Mouse (Mus musculus) hindbrain, embryonic 16.5 days (tissue): Measurements from ENCODE around the gene Ube2o. TPM values are rescaled to one million over a fixed set of nuclear protein-coding genes. Genes with fewer than 3 reads are reported as not detected.
"Not testable (repeated sequence)": the region's sequence is repeated elsewhere in the genome, so short reads cannot be mapped to it uniquely, and the experiment has no call there.

ENCODE experiments used
- ATAC-seq: fragments of 200-750 bp; cut with Nextera tagmentation; 2 replicates; pipeline ENCODE4 v1.8.0; 2017; ENCODE audit warnings: moderate TSS enrichment, moderate library complexity
- H3K27ac ChIP-seq: fragments of 300-500 bp; sonication (generic); 2 replicates; pipeline ENCODE4 v1.5.1; 2014; ENCODE audit warnings: low read depth, mild to moderate bottlenecking, control low read depth, low read length, moderate library complexity
- H3K27me3 ChIP-seq: fragments of 300-500 bp; sonication (generic); replicated peaks from 2 replicates; pipeline ENCODE4 v1.6.1; 2014; ENCODE audit warnings: low read length; ENCODE audit not compliant: control insufficient read depth, insufficient read depth
- H3K36me3 ChIP-seq: fragments of 300-500 bp; sonication (generic); 2 replicates; pipeline ENCODE4 v1.6.1; 2014; ENCODE audit warnings: mild to moderate bottlenecking, low read length, moderate library complexity, mixed read lengths; ENCODE audit not compliant: control insufficient read depth, insufficient read depth
- H3K4me1 ChIP-seq: fragments of 300-500 bp; sonication (generic); 2 replicates; pipeline ENCODE4 v1.6.1; 2014; ENCODE audit warnings: low read depth, low read length; ENCODE audit not compliant: control insufficient read depth, insufficient read depth
- H3K4me2 ChIP-seq: fragments of 300-500 bp; sonication (generic); 2 replicates; pipeline ENCODE4 v1.6.1; 2014; ENCODE audit warnings: mild to moderate bottlenecking, low read length, control low read depth, moderate library complexity
- H3K4me3 ChIP-seq: fragments of 300-500 bp; sonication (generic); 2 replicates; pipeline ENCODE4 v1.5.1; 2014; ENCODE audit warnings: mild to moderate bottlenecking, low read length, control low read depth, moderate library complexity
- H3K9ac ChIP-seq: fragments of 300-500 bp; sonication (generic); 2 replicates; pipeline ENCODE4 v1.6.1; 2014; ENCODE audit warnings: low read depth, mild to moderate bottlenecking, control low read depth, low read length, moderate library complexity
- H3K9me3 ChIP-seq: fragments of 300-500 bp; sonication (generic); 2 replicates; pipeline ENCODE4 v1.6.1; 2014; ENCODE audit warnings: mild to moderate bottlenecking, low read length, moderate library complexity; ENCODE audit not compliant: control insufficient read depth
- WGBS: fragments of 180-500 bp; shearing (Covaris S2); extraction: QIAGEN DNeasy Blood & Tissue Kit; methylation state at CpG from one replicate; pipeline ENCODE4 v1.1.7; 2014; 5-methylcytosine and 5-hydroxymethylcytosine counted together
- polyA plus RNA-seq: library from polyadenylated mRNA; unstranded; fragments of >200 nt; fragmentation: Nextera tagmentation; extraction: Ambion mirVana; gene quantifications from 2 replicates; pipeline ENCODE4 v1.2.1, GENCODE M21; 2015

The Ube2o gene
- polyA plus RNA-seq, 1 experiment from 2014 or later = 16.4 TPM

- 47% methylated on average over 6 of the region's 6 CpGs for WGBS
- Histone ChIP-seq H3K9me3 (no peaks in the 10 kb centered on the region), H3K27ac (no peak overlapping the region), H3K4me2 (peak overlapping the region; percentile 41), H3K4me1 (peaks cover 4% of the 10 kb centered on the region), H3K9ac (no peak overlapping the region), H3K27me3 (no peaks in the 10 kb centered on the region), H3K36me3 (no peaks in the 10 kb centered on the region), H3K4me3 (no peak overlapping the region)
- no peak for ATAC-seq
Observed at GRCm38 (mm10) chr11:116499018-116499417, 82.2 kb downstream of the Ube2o start.

- WGBS = 45% methylated on average over 34 of the region's 34 CpGs
- peaks cover 4% of the 10 kb centered on the region for H3K4me1 ChIP-seq
- no peaks in the 10 kb centered on the region for H3K9me3 ChIP-seq
- H3K4me3 ChIP-seq = peak overlapping the region; percentile 7; the same call in 1 of the 2 replicates
- H3K27ac ChIP-seq = no peak overlapping the region
- no peaks in the 10 kb centered on the region for H3K36me3 ChIP-seq
- H3K27me3 ChIP-seq = no peaks in the 10 kb centered on the region
- no peak for ATAC-seq
- peak overlapping the region; percentile 41 for H3K4me2 ChIP-seq
- H3K9ac ChIP-seq = peak overlapping the region; percentile 1; the same call in 1 of the 2 replicates
Observed at GRCm38 (mm10) chr11:116498596-116498995, 82.7 kb downstream of the Ube2o start.

GRCm38 (mm10) chr11:116497313-116497712, 83.9 kb downstream of the Ube2o start:
- Histone ChIP-seq H3K9ac (no peak overlapping the region), H3K36me3 (no peaks in the 10 kb centered on the region), H3K9me3 (no peaks in the 10 kb centered on the region), H3K4me2 (no peak overlapping the region), H3K4me3 (no peak overlapping the region), H3K4me1 (peaks cover 4% of the 10 kb centered on the region), H3K27me3 (no peaks in the 10 kb centered on the region), H3K27ac (no peak overlapping the region)
- ATAC-seq = no peak
- 91% methylated on average over 4 of the region's 4 CpGs for WGBS

- 39% methylated on average over 13 of the region's 13 CpGs for WGBS
- ATAC-seq = no peak
- H3K27ac ChIP-seq = no peak overlapping the region
Observed at GRCm38 (mm10) chr11:116494474-116495174, 86.6 kb downstream of the Ube2o start.

GRCm38 (mm10) chr11:116493795-116494252, 87.4 kb downstream of the Ube2o start, which contains the start of gene Prpsap1:
TSS of gene Prpsap1 (minus strand) at chr11:116494202.
- Histone ChIP-seq H3K4me2 (no peak within 1 kb of the TSS), H3K27me3 (no peaks in the 10 kb centered on the region), H3K9ac (no peak within 1 kb of the TSS), H3K4me1 (peaks cover 7% of the 10 kb centered on the region), H3K9me3 (no peaks in the 10 kb centered on the region), H3K27ac (no peak within 1 kb of the TSS), H3K4me3 (no peak within 1 kb of the TSS), H3K36me3 (no peaks in the 10 kb centered on the region)
- ATAC-seq = no peak
- 20% methylated on average over 4 of the region's 4 CpGs for WGBS

More at GRCm38 (mm10) chr11:116494474-116495174, 86.6 kb downstream of the Ube2o start:
- no peak overlapping the region for H3K4me3 ChIP-seq
- H3K9ac ChIP-seq = no peak overlapping the region
- no peaks in the 10 kb centered on the region for H3K9me3 ChIP-seq
- no peaks in the 10 kb centered on the region for H3K36me3 ChIP-seq
- no peak overlapping the region for H3K4me2 ChIP-seq
- H3K27me3 ChIP-seq = no peaks in the 10 kb centered on the region
- peaks cover 3% of the 10 kb centered on the region for H3K4me1 ChIP-seq

GRCm38 (mm10) chr11:116493191-116493590, 88.1 kb downstream of the Ube2o start:
- Histone ChIP-seq H3K4me3 (no peak overlapping the region), H3K4me2 (no peak overlapping the region), H3K9me3 (no peaks in the 10 kb centered on the region), H3K4me1 (peaks cover 10% of the 10 kb centered on the region), H3K36me3 (no peaks in the 10 kb centered on the region), H3K27ac (no peak overlapping the region), H3K27me3 (no peaks in the 10 kb centered on the region), H3K9ac (no peak overlapping the region)
- WGBS = 86% methylated on average over 5 of the region's 5 CpGs
- ATAC-seq = no peak

- not testable (repeated sequence) for H3K4me2 ChIP-seq, H3K9ac ChIP-seq, H3K36me3 ChIP-seq, H3K27ac ChIP-seq, ATAC-seq, H3K9me3 ChIP-seq, H3K27me3 ChIP-seq, H3K4me3 ChIP-seq
- peaks cover 10% of the 10 kb centered on the region for H3K4me1 ChIP-seq
- WGBS = 75% methylated on average over 1 of the region's 1 CpGs
Observed at GRCm38 (mm10) chr11:116492507-116492906, 88.7 kb downstream of the Ube2o start.

- H3K4me2 ChIP-seq = no peak overlapping the region
- H3K27ac ChIP-seq = no peak overlapping the region
- H3K4me3 ChIP-seq = no peak overlapping the region
- no peak overlapping the region for H3K9ac ChIP-seq
- no peaks in the 10 kb centered on the region for H3K27me3 ChIP-seq
- WGBS = 66% methylated on average over 6 of the region's 6 CpGs
- H3K36me3 ChIP-seq = no peaks in the 10 kb centered on the region
- peaks cover 10% of the 10 kb centered on the region for H3K4me1 ChIP-seq
- no peak for ATAC-seq
- H3K9me3 ChIP-seq = no peaks in the 10 kb centered on the region
Observed at GRCm38 (mm10) chr11:116491338-116491737, 89.9 kb downstream of the Ube2o start.

- Histone ChIP-seq H3K9me3 (no peaks in the 10 kb centered on the region), H3K4me2 (peak overlapping the region; percentile 62), H3K27me3 (no peaks in the 10 kb centered on the region), H3K4me1 (peaks cover 10% of the 10 kb centered on the region), H3K4me3 (peak overlapping the region; percentile 91), H3K9ac (peak overlapping the region; percentile 96), H3K27ac (peak overlapping the region; percentile 92), H3K36me3 (peaks cover 8% of the 10 kb centered on the region; the same call in 1 of the 2 replicates)
- peak; percentile 96 for ATAC-seq
- WGBS = under 1% methylated on average over 50 of the region's 62 CpGs
Observed at GRCm38 (mm10) chr11:116490232-116491107, 90.8 kb downstream of the Ube2o start.
